Mouse (Mus musculus) hindbrain, embryonic 16.5 days (tissue): ENCODE measurements around the gene Stau1. TPM values are rescaled to one million over a fixed set of nuclear protein-coding genes. Genes with fewer than 3 reads are reported as not detected.

ENCODE experiments used
- ATAC-seq: fragments of 200-750 bp; cut with Nextera tagmentation; 2 replicates; pipeline ENCODE4 v1.8.0; 2017; ENCODE audit warnings: moderate TSS enrichment, moderate library complexity
- H3K27ac ChIP-seq: fragments of 300-500 bp; sonication (generic); 2 replicates; pipeline ENCODE4 v1.5.1; 2014; ENCODE audit warnings: low read depth, mild to moderate bottlenecking, control low read depth, low read length, moderate library complexity
- H3K27me3 ChIP-seq: fragments of 300-500 bp; sonication (generic); replicated peaks from 2 replicates; pipeline ENCODE4 v1.6.1; 2014; ENCODE audit warnings: low read length; ENCODE audit not compliant: control insufficient read depth, insufficient read depth
- H3K36me3 ChIP-seq: fragments of 300-500 bp; sonication (generic); 2 replicates; pipeline ENCODE4 v1.6.1; 2014; ENCODE audit warnings: mild to moderate bottlenecking, low read length, moderate library complexity, mixed read lengths; ENCODE audit not compliant: control insufficient read depth, insufficient read depth
- H3K4me1 ChIP-seq: fragments of 300-500 bp; sonication (generic); 2 replicates; pipeline ENCODE4 v1.6.1; 2014; ENCODE audit warnings: low read depth, low read length; ENCODE audit not compliant: control insufficient read depth, insufficient read depth
- H3K4me2 ChIP-seq: fragments of 300-500 bp; sonication (generic); 2 replicates; pipeline ENCODE4 v1.6.1; 2014; ENCODE audit warnings: mild to moderate bottlenecking, low read length, control low read depth, moderate library complexity
- H3K4me3 ChIP-seq: fragments of 300-500 bp; sonication (generic); 2 replicates; pipeline ENCODE4 v1.5.1; 2014; ENCODE audit warnings: mild to moderate bottlenecking, low read length, control low read depth, moderate library complexity
- H3K9ac ChIP-seq: fragments of 300-500 bp; sonication (generic); 2 replicates; pipeline ENCODE4 v1.6.1; 2014; ENCODE audit warnings: low read depth, mild to moderate bottlenecking, control low read depth, low read length, moderate library complexity
- H3K9me3 ChIP-seq: fragments of 300-500 bp; sonication (generic); 2 replicates; pipeline ENCODE4 v1.6.1; 2014; ENCODE audit warnings: mild to moderate bottlenecking, low read length, moderate library complexity; ENCODE audit not compliant: control insufficient read depth
- WGBS: fragments of 180-500 bp; shearing (Covaris S2); extraction: QIAGEN DNeasy Blood & Tissue Kit; methylation state at CpG from one replicate; pipeline ENCODE4 v1.1.7; 2014; 5-methylcytosine and 5-hydroxymethylcytosine counted together
- polyA plus RNA-seq: library from polyadenylated mRNA; unstranded; fragments of >200 nt; fragmentation: Nextera tagmentation; extraction: Ambion mirVana; gene quantifications from 2 replicates; pipeline ENCODE4 v1.2.1, GENCODE M21; 2015

Gene Stau1
- polyA plus RNA-seq, 1 experiment from 2014 or later: 104 TPM

GRCm38 (mm10) chr2:166945456-166945855, 50.6 kb downstream of the Stau1 start:
- no peak overlapping the region for H3K9ac ChIP-seq
- H3K4me1 ChIP-seq: no peaks in the 10 kb centered on the region
- H3K4me3 ChIP-seq: no peak overlapping the region
- 55% methylated on average over 4 of the region's 4 CpGs for WGBS
- H3K9me3 ChIP-seq: no peaks in the 10 kb centered on the region
- no peak overlapping the region for H3K27ac ChIP-seq
- H3K4me2 ChIP-seq: no peak overlapping the region
- H3K36me3 ChIP-seq: peaks cover 61% of the 10 kb centered on the region
- ATAC-seq: no peak
- no peaks in the 10 kb centered on the region for H3K27me3 ChIP-seq

- 70% methylated on average over 1 of the region's 1 CpGs for WGBS
- Histone ChIP-seq H3K4me3 (no peak overlapping the region), H3K9me3 (no peaks in the 10 kb centered on the region), H3K27me3 (no peaks in the 10 kb centered on the region), H3K9ac (no peak overlapping the region), H3K4me1 (no peaks in the 10 kb centered on the region), H3K27ac (no peak overlapping the region), H3K4me2 (no peak overlapping the region), H3K36me3 (peaks cover 50% of the 10 kb centered on the region)
- ATAC-seq: no peak
Observed at GRCm38 (mm10) chr2:166944346-166944745, 51.8 kb downstream of the Stau1 start.

GRCm38 (mm10) chr2:166943146-166943545, 53.0 kb downstream of the Stau1 start:
- peaks cover 38% of the 10 kb centered on the region for H3K36me3 ChIP-seq
- no peak for ATAC-seq
- no peak overlapping the region for H3K4me2 ChIP-seq
- H3K4me3 ChIP-seq: no peak overlapping the region
- H3K27ac ChIP-seq: no peak overlapping the region
- H3K27me3 ChIP-seq: no peaks in the 10 kb centered on the region
- no peaks in the 10 kb centered on the region for H3K9me3 ChIP-seq
- 87% methylated on average over 2 of the region's 2 CpGs for WGBS
- no peak overlapping the region for H3K9ac ChIP-seq
- H3K4me1 ChIP-seq: no peaks in the 10 kb centered on the region

- Histone ChIP-seq H3K27ac (no peak overlapping the region), H3K4me2 (no peak overlapping the region), H3K4me3 (no peak overlapping the region), H3K4me1 (no peaks in the 10 kb centered on the region), H3K27me3 (no peaks in the 10 kb centered on the region), H3K9ac (no peak overlapping the region), H3K9me3 (no peaks in the 10 kb centered on the region), H3K36me3 (peaks cover 18% of the 10 kb centered on the region)
- no peak for ATAC-seq
- 74% methylated on average over 2 of the region's 2 CpGs for WGBS
Observed at GRCm38 (mm10) chr2:166936166-166936565, 59.9 kb downstream of the Stau1 start.

GRCm38 (mm10) chr2:166935582-166935981, 60.5 kb downstream of the Stau1 start:
- Histone ChIP-seq H3K4me1 (no peaks in the 10 kb centered on the region), H3K27ac (no peak overlapping the region), H3K4me2 (no peak overlapping the region), H3K36me3 (peaks cover 15% of the 10 kb centered on the region), H3K9me3 (no peaks in the 10 kb centered on the region), H3K9ac (no peak overlapping the region), H3K4me3 (no peak overlapping the region), H3K27me3 (no peaks in the 10 kb centered on the region)
- WGBS: 90% methylated on average over 7 of the region's 7 CpGs
- ATAC-seq: no peak

- Histone ChIP-seq H3K4me3 (no peak overlapping the region), H3K4me2 (no peak overlapping the region), H3K4me1 (no peaks in the 10 kb centered on the region), H3K9ac (no peak overlapping the region), H3K9me3 (no peaks in the 10 kb centered on the region), H3K27me3 (no peaks in the 10 kb centered on the region), H3K36me3 (peaks cover 19% of the 10 kb centered on the region), H3K27ac (no peak overlapping the region)
- ATAC-seq: no peak
- 56% methylated on average over 5 of the region's 5 CpGs for WGBS
Observed at GRCm38 (mm10) chr2:166934416-166934815, 61.7 kb downstream of the Stau1 start.

- ATAC-seq: no peak
- Histone ChIP-seq H3K27me3 (no peaks in the 10 kb centered on the region), H3K9ac (no peak overlapping the region), H3K4me3 (no peak overlapping the region), H3K4me2 (no peak overlapping the region), H3K27ac (no peak overlapping the region), H3K4me1 (no peaks in the 10 kb centered on the region), H3K9me3 (no peaks in the 10 kb centered on the region), H3K36me3 (peaks cover 22% of the 10 kb centered on the region)
- WGBS: 95% methylated on average over 6 of the region's 6 CpGs
Observed at GRCm38 (mm10) chr2:166933943-166934342, 62.2 kb downstream of the Stau1 start.

- no peaks in the 10 kb centered on the region for H3K4me1 ChIP-seq
- H3K9me3 ChIP-seq: no peaks in the 10 kb centered on the region
- no peak overlapping the region for H3K4me3 ChIP-seq
- peaks cover 22% of the 10 kb centered on the region for H3K36me3 ChIP-seq
- no peak overlapping the region for H3K4me2 ChIP-seq
- WGBS: 94% methylated on average over 2 of the region's 2 CpGs
- H3K9ac ChIP-seq: no peak overlapping the region
- no peak for ATAC-seq
- H3K27ac ChIP-seq: no peak overlapping the region
- no peaks in the 10 kb centered on the region for H3K27me3 ChIP-seq
Observed at GRCm38 (mm10) chr2:166923971-166924370, 72.1 kb downstream of the Stau1 start.

GRCm38 (mm10) chr2:166910536-166910935, 85.6 kb downstream of the Stau1 start:
- WGBS: 96% methylated on average over 8 of the region's 8 CpGs
- no peak overlapping the region for H3K9ac ChIP-seq

GRCm38 (mm10) chr2:166909729-166910128, 86.4 kb downstream of the Stau1 start:
- WGBS: 98% methylated on average over 3 of the region's 3 CpGs
- H3K27ac ChIP-seq: no peak overlapping the region
- H3K4me3 ChIP-seq: no peak overlapping the region
- no peak for ATAC-seq
- peaks cover 10% of the 10 kb centered on the region for H3K4me1 ChIP-seq
- H3K27me3 ChIP-seq: no peaks in the 10 kb centered on the region
- no peak overlapping the region for H3K4me2 ChIP-seq
- no peaks in the 10 kb centered on the region for H3K36me3 ChIP-seq
- no peak overlapping the region for H3K9ac ChIP-seq
- no peaks in the 10 kb centered on the region for H3K9me3 ChIP-seq

More at GRCm38 (mm10) chr2:166910536-166910935, 85.6 kb downstream of the Stau1 start:
- Histone ChIP-seq H3K27ac (no peak overlapping the region), H3K9me3 (no peaks in the 10 kb centered on the region), H3K4me1 (peaks cover 10% of the 10 kb centered on the region), H3K27me3 (no peaks in the 10 kb centered on the region), H3K4me3 (no peak overlapping the region), H3K36me3 (no peaks in the 10 kb centered on the region), H3K4me2 (no peak overlapping the region)
- ATAC-seq: no peak
